Mouse (Mus musculus): ENCODE results near the gene Dcaf17.

Dcaf17 gene

GRCm38 (mm10) chr2:71056115-71056835 lies 1.1 kb downstream of the Dcaf17 start:
- no peak for DNase-seq

- DNase-seq, result no peak
Measured at GRCm38 (mm10) chr2:71071601-71072000, 16.5 kb downstream of the Dcaf17 start.

GRCm38 (mm10) chr2:71073330-71073729 lies 18.2 kb downstream of the Dcaf17 start:
- no peak for DNase-seq

- DNase-seq, result no peak
Measured at GRCm38 (mm10) chr2:71073828-71074227, 18.7 kb downstream of the Dcaf17 start.

- DNase-seq, result no peak
Measured at GRCm38 (mm10) chr2:71082416-71082815, 27.3 kb downstream of the Dcaf17 start.

GRCm38 (mm10) chr2:71083454-71084193 lies 28.5 kb downstream of the Dcaf17 start:
- DNase-seq, result no peak

- DNase-seq, result no peak
Measured at GRCm38 (mm10) chr2:71089766-71090165, 34.6 kb downstream of the Dcaf17 start.

- DNase-seq, result no peak
Measured at GRCm38 (mm10) chr2:71090660-71091445, 35.7 kb downstream of the Dcaf17 start.

GRCm38 (mm10) chr2:71096170-71096569 lies 41.0 kb downstream of the Dcaf17 start:
- no peak for DNase-seq

- DNase-seq, result no peak
Measured at GRCm38 (mm10) chr2:71102621-71103291, 47.6 kb downstream of the Dcaf17 start.

- no peak for DNase-seq
Measured at GRCm38 (mm10) chr2:71103292-71103680, 48.2 kb downstream of the Dcaf17 start.

- no peak for DNase-seq
Measured at GRCm38 (mm10) chr2:71104696-71105095, 49.6 kb downstream of the Dcaf17 start.

GRCm38 (mm10) chr2:71105469-71106215 lies 50.5 kb downstream of the Dcaf17 start:
- DNase-seq, result no peak

- no peak for DNase-seq
Measured at GRCm38 (mm10) chr2:71107225-71107624, 52.1 kb downstream of the Dcaf17 start.

- DNase-seq, result no peak
Measured at GRCm38 (mm10) chr2:71108541-71108940, 53.4 kb downstream of the Dcaf17 start.

- DNase-seq, result no peak
Measured at GRCm38 (mm10) chr2:71113489-71114171, 58.5 kb downstream of the Dcaf17 start.

- no peak for DNase-seq
Measured at GRCm38 (mm10) chr2:71116151-71116550, 61.0 kb downstream of the Dcaf17 start.

GRCm38 (mm10) chr2:71117797-71118708 lies 62.9 kb downstream of the Dcaf17 start, which contains the start of gene Cybrd1:
Gene Cybrd1 (plus strand): TSS chr2:71117923.
- peak; percentile 4 to 9 for DNase-seq

- DNase-seq, result no peak
Measured at GRCm38 (mm10) chr2:71120844-71121243, 65.7 kb downstream of the Dcaf17 start.

GRCm38 (mm10) chr2:71121406-71121805 lies 66.3 kb downstream of the Dcaf17 start:
- DNase-seq, result no peak

Measured in cerebellum, adult 18-20 months (tissue).